26 mouse cellular contexts compared by ENCODE assay signal in genomic region chr2:165546341-165546740, GRCm38 (mm10). TPM values are rescaled to one million over a fixed set of nuclear protein-coding genes. Genes with fewer than 3 reads are reported as not detected.
"Had no signal": no experiment of that assay in that cellular context is flagged by ENCODE, and none has a peak within 500 bp of the region (broad histone marks: within the 10 kb centered on the region; RNA-seq: fewer than 3 reads in every experiment).

No protein-coding gene starts in this region.

- H3K4me2 ChIP-seq: heart, embryonic 12.5 days; heart, embryonic 15.5 days; hindbrain, embryonic 12.5 days; hindbrain, embryonic 14.5 days; intestine, embryonic 15.5 days; liver, embryonic 11.5 days; liver, embryonic 13.5 days; liver, embryonic 15.5 days had no signal

- H3K9me3 ChIP-seq: heart, embryonic 12.5 days; heart, embryonic 15.5 days; hindbrain, embryonic 10.5 days; hindbrain, embryonic 12.5 days; intestine, embryonic 15.5 days; liver, embryonic 13.5 days; liver, embryonic 15.5 days had no signal

- H3K4me1 ChIP-seq: intestine, embryonic 15.5 days; liver, embryonic 13.5 days; liver, embryonic 15.5 days had no signal

- H3K9ac ChIP-seq: heart, embryonic 12.5 days; heart, embryonic 15.5 days; hindbrain, embryonic 12.5 days; hindbrain, embryonic 14.5 days; intestine, embryonic 15.5 days; liver, embryonic 13.5 days; liver, embryonic 15.5 days; liver, postnatal 0 days had no signal

- H3K36me3 ChIP-seq: heart, embryonic 12.5 days; heart, embryonic 15.5 days; hindbrain, embryonic 10.5 days; hindbrain, embryonic 12.5 days; intestine, embryonic 15.5 days; liver, embryonic 13.5 days; liver, embryonic 15.5 days had no signal

- ATAC-seq: hindbrain, embryonic 16.5 days; inflammation-experienced regulatory T-cells, adult 6 months; intestine, embryonic 15.5 days; intestine, postnatal 0 days; liver, postnatal 0 days had no signal

- H3K4me3 ChIP-seq: heart, adult 2 months; heart, embryonic 12.5 days; heart, embryonic 15.5 days; hindbrain, embryonic 10.5 days; hindbrain, embryonic 12.5 days; intestine, embryonic 15.5 days; layer of hippocampus, adult 2 months; left cerebral cortex, adult 2 months; liver, embryonic 13.5 days; liver, embryonic 15.5 days had no signal

- H3K27ac ChIP-seq: heart, adult 2 months; heart, embryonic 15.5 days; hindbrain, embryonic 10.5 days; hindbrain, embryonic 12.5 days; hindbrain, embryonic 14.5 days; intestine, embryonic 15.5 days; layer of hippocampus, adult 2 months; left cerebral cortex, adult 2 months; liver, embryonic 13.5 days; liver, embryonic 15.5 days had no signal

- H3K27me3 ChIP-seq: hindbrain, embryonic 12.5 days; intestine, embryonic 15.5 days; liver, embryonic 13.5 days; liver, embryonic 15.5 days had no signal

- DNase-seq: gastrocnemius, postnatal 14 days; gastrocnemius, postnatal 36 days; heart, adult 11 months; heart, adult 2 months; heart, postnatal 4 days; kidney, adult 18-20 months; kidney, adult 8-10 months; kidney, postnatal 10 days; kidney, postnatal 25 days; kidney, postnatal 4 days; liver; liver, embryonic 13.5 days; liver, postnatal 0 days had no signal

RNA-seq across cellular contexts. Expression of gene Slc2a10, which starts 42.8 kb away (rescaled TPM):
- polyA plus RNA-seq: inflammation-experienced regulatory T-cells, adult 6 months had no signal

RNA-seq across cellular contexts. Expression of gene Eya2, which starts 48.5 kb away (rescaled TPM):
- polyA plus RNA-seq: liver, embryonic 15.5 days had no signal
